Mouse (Mus musculus): ENCODE results near the gene Ddx10. TPM values are rescaled to one million over a fixed set of nuclear protein-coding genes. Genes with fewer than 3 reads are reported as not detected.

Ddx10 gene
- polyA plus RNA-seq, 1 experiment from 2014 or later = 24.7 TPM

GRCm38 (mm10) chr9:53140610-53141165, 107.2 kb downstream of the Ddx10 start:
- no peak overlapping the region for H3K4me3 ChIP-seq
- H3K27ac ChIP-seq = no peak overlapping the region
- H3K27me3 ChIP-seq = no peaks in the 10 kb centered on the region
- no peak overlapping the region for H3K9ac ChIP-seq
- H3K36me3 ChIP-seq = no peaks in the 10 kb centered on the region
- H3K4me1 ChIP-seq (replicated peaks) = no peaks in the 10 kb centered on the region
- no peak overlapping the region for H3K4me2 ChIP-seq
- ATAC-seq (ENCODE audit: low FRiP score) = no peak
- no peaks in the 10 kb centered on the region for H3K9me3 ChIP-seq
- 91% methylated on average over 8 of the region's 8 CpGs for WGBS

- no peak overlapping the region for H3K4me3 ChIP-seq
- no peak overlapping the region for H3K9ac ChIP-seq
- H3K4me2 ChIP-seq = no peak overlapping the region
- no peak overlapping the region for H3K27ac ChIP-seq
- no peaks in the 10 kb centered on the region for H3K9me3 ChIP-seq
- 97% methylated on average over 1 of the region's 1 CpGs for WGBS
- no peaks in the 10 kb centered on the region for H3K27me3 ChIP-seq
- no peaks in the 10 kb centered on the region for H3K36me3 ChIP-seq
- no peaks in the 10 kb centered on the region for H3K4me1 ChIP-seq (replicated peaks)
- no peak for ATAC-seq (ENCODE audit: low FRiP score)
Measured at GRCm38 (mm10) chr9:53132826-53133225, 115.0 kb downstream of the Ddx10 start.

GRCm38 (mm10) chr9:53130460-53130859, 117.4 kb downstream of the Ddx10 start:
- Histone ChIP-seq H3K9me3 (no peaks in the 10 kb centered on the region), H3K36me3 (peaks cover 6% of the 10 kb centered on the region), H3K27me3 (no peaks in the 10 kb centered on the region), H3K4me3 (no peak overlapping the region), H3K4me1 (replicated peaks) (no peaks in the 10 kb centered on the region), H3K4me2 (no peak overlapping the region), H3K27ac (no peak overlapping the region), H3K9ac (no peak overlapping the region)
- no peak for ATAC-seq (ENCODE audit: low FRiP score)
- WGBS = 93% methylated on average over 2 of the region's 2 CpGs

- Histone ChIP-seq H3K4me2 (no peak overlapping the region), H3K4me1 (replicated peaks) (no peaks in the 10 kb centered on the region), H3K27me3 (no peaks in the 10 kb centered on the region), H3K9ac (no peak overlapping the region), H3K4me3 (no peak overlapping the region), H3K27ac (no peak overlapping the region), H3K9me3 (no peaks in the 10 kb centered on the region), H3K36me3 (no peaks in the 10 kb centered on the region)
- 73% methylated on average over 1 of the region's 1 CpGs for WGBS
- ATAC-seq (ENCODE audit: low FRiP score) = no peak
Measured at GRCm38 (mm10) chr9:53101103-53101502, 146.8 kb downstream of the Ddx10 start.

GRCm38 (mm10) chr9:53095319-53096165, 152.3 kb downstream of the Ddx10 start:
- Histone ChIP-seq H3K9ac (no peak overlapping the region), H3K4me3 (no peak overlapping the region), H3K27ac (no peak overlapping the region), H3K36me3 (no peaks in the 10 kb centered on the region), H3K4me2 (no peak overlapping the region), H3K4me1 (replicated peaks) (no peaks in the 10 kb centered on the region), H3K9me3 (no peaks in the 10 kb centered on the region), H3K27me3 (no peaks in the 10 kb centered on the region)
- 79% methylated on average over 5 of the region's 5 CpGs for WGBS
- no peak for ATAC-seq (ENCODE audit: low FRiP score)

- H3K9ac ChIP-seq = no peak overlapping the region
- H3K9me3 ChIP-seq = no peaks in the 10 kb centered on the region
- H3K4me2 ChIP-seq = no peak overlapping the region
- H3K4me3 ChIP-seq = no peak overlapping the region
- no peak overlapping the region for H3K27ac ChIP-seq
- H3K4me1 ChIP-seq (replicated peaks) = no peaks in the 10 kb centered on the region
- no peak for ATAC-seq (ENCODE audit: low FRiP score)
- H3K27me3 ChIP-seq = no peaks in the 10 kb centered on the region
- WGBS = 93% methylated on average over 7 of the region's 7 CpGs
- no peaks in the 10 kb centered on the region for H3K36me3 ChIP-seq
Measured at GRCm38 (mm10) chr9:53094536-53094935, 153.3 kb downstream of the Ddx10 start.

GRCm38 (mm10) chr9:53077626-53078025, 170.2 kb downstream of the Ddx10 start:
- Histone ChIP-seq H3K9ac (no peak overlapping the region), H3K4me2 (no peak overlapping the region), H3K36me3 (no peaks in the 10 kb centered on the region), H3K9me3 (no peaks in the 10 kb centered on the region), H3K4me1 (replicated peaks) (no peaks in the 10 kb centered on the region), H3K27me3 (no peaks in the 10 kb centered on the region), H3K4me3 (no peak overlapping the region), H3K27ac (no peak overlapping the region)
- ATAC-seq (ENCODE audit: low FRiP score) = no peak
- 78% methylated on average over 3 of the region's 3 CpGs for WGBS

- H3K4me1 ChIP-seq (replicated peaks) = 0 out of 2 replicates have a peak, but pooled peaks cover 6% of the 10 kb centered on the region
- no peak overlapping the region for H3K4me2 ChIP-seq
- no peak overlapping the region for H3K9ac ChIP-seq
- 87% methylated on average over 3 of the region's 3 CpGs for WGBS
- ATAC-seq (ENCODE audit: low FRiP score) = no peak
- no peak overlapping the region for H3K27ac ChIP-seq
- H3K36me3 ChIP-seq = no peaks in the 10 kb centered on the region
- H3K4me3 ChIP-seq = no peak overlapping the region
- no peaks in the 10 kb centered on the region for H3K9me3 ChIP-seq
- no peaks in the 10 kb centered on the region for H3K27me3 ChIP-seq
Measured at GRCm38 (mm10) chr9:53075931-53076330, 171.9 kb downstream of the Ddx10 start.

GRCm38 (mm10) chr9:53074443-53074842, 173.4 kb downstream of the Ddx10 start:
- H3K36me3 ChIP-seq = no peaks in the 10 kb centered on the region
- 0 out of 2 replicates have a peak, but pooled peaks cover 6% of the 10 kb centered on the region for H3K4me1 ChIP-seq (replicated peaks)
- no peak overlapping the region for H3K27ac ChIP-seq
- no peak overlapping the region for H3K4me3 ChIP-seq
- WGBS = 93% methylated on average over 3 of the region's 3 CpGs
- no peak for ATAC-seq (ENCODE audit: low FRiP score)
- H3K27me3 ChIP-seq = no peaks in the 10 kb centered on the region
- H3K4me2 ChIP-seq = no peak overlapping the region
- no peaks in the 10 kb centered on the region for H3K9me3 ChIP-seq
- no peak overlapping the region for H3K9ac ChIP-seq

- H3K9me3 ChIP-seq = no peaks in the 10 kb centered on the region
- no peak for ATAC-seq (ENCODE audit: low FRiP score)
- H3K36me3 ChIP-seq = no peaks in the 10 kb centered on the region
- no peak overlapping the region for H3K9ac ChIP-seq
- no peak overlapping the region for H3K4me3 ChIP-seq
- H3K27ac ChIP-seq = no peak overlapping the region
- H3K4me2 ChIP-seq = no peak overlapping the region
- 88% methylated on average over 10 of the region's 10 CpGs for WGBS
- H3K4me1 ChIP-seq (replicated peaks) = 0 out of 2 replicates have a peak, but pooled peaks cover 6% of the 10 kb centered on the region
- H3K27me3 ChIP-seq = no peaks in the 10 kb centered on the region
Measured at GRCm38 (mm10) chr9:53073576-53074112, 174.2 kb downstream of the Ddx10 start.

GRCm38 (mm10) chr9:53072088-53072487, 175.8 kb downstream of the Ddx10 start:
- WGBS = 80% methylated on average over 9 of the region's 9 CpGs
- H3K27me3 ChIP-seq = no peaks in the 10 kb centered on the region
- no peak overlapping the region for H3K27ac ChIP-seq
- no peak overlapping the region for H3K4me3 ChIP-seq
- H3K4me2 ChIP-seq = no peak overlapping the region
- no peaks in the 10 kb centered on the region for H3K36me3 ChIP-seq
- H3K9ac ChIP-seq = no peak overlapping the region
- peak; percentile 86 for ATAC-seq (ENCODE audit: low FRiP score)
- H3K9me3 ChIP-seq = no peaks in the 10 kb centered on the region
- H3K4me1 ChIP-seq (replicated peaks) = 0 out of 2 replicates have a peak, but pooled peaks cover 6% of the 10 kb centered on the region

- Histone ChIP-seq H3K27me3 (no peaks in the 10 kb centered on the region), H3K4me3 (no peak overlapping the region), H3K4me1 (replicated peaks) (peaks cover 15% of the 10 kb centered on the region; the same call in 1 of the 2 replicates), H3K4me2 (no peak overlapping the region), H3K36me3 (no peaks in the 10 kb centered on the region), H3K9ac (no peak overlapping the region), H3K27ac (no peak overlapping the region), H3K9me3 (no peaks in the 10 kb centered on the region)
- 73% methylated on average over 12 of the region's 12 CpGs for WGBS
- no peak for ATAC-seq (ENCODE audit: low FRiP score)
Measured at GRCm38 (mm10) chr9:53070875-53071524, 176.9 kb downstream of the Ddx10 start.
